Mouse (Mus musculus) Muller cell, postnatal 12 days (primary cell): ENCODE results near the gene Snx21.
A peak's percentile ranks its signal among the peaks of the same experiment; 100 is the strongest.
"Not testable (repeated sequence)": the region's sequence is repeated elsewhere in the genome, so short reads cannot be mapped to it uniquely, and the experiment has no call there.

Source experiments
- DNase-seq: peaks from one replicate; pipeline ENCODE4 v3.0.0-alpha.2; 2015; ENCODE audit errors: inconsistent ontology term

Snx21 gene

GRCm38 (mm10) chr2:164793772-164794171 is 8.1 kb downstream of the Snx21 start:
- no peak for DNase-seq

- peak; percentile 84 for DNase-seq
These were observed 8.7 kb downstream of the Snx21 start for GRCm38 (mm10) chr2:164794293-164794692.

GRCm38 (mm10) chr2:164795868-164796267 is 10.2 kb downstream of the Snx21 start:
- DNase-seq, result no peak

- not testable (repeated sequence) for DNase-seq
These were observed 12.9 kb downstream of the Snx21 start for GRCm38 (mm10) chr2:164798554-164798953.

- no peak for DNase-seq
These were observed 14.8 kb downstream of the Snx21 start for GRCm38 (mm10) chr2:164800252-164801004.

- no peak for DNase-seq
These were observed 17.7 kb downstream of the Snx21 start for GRCm38 (mm10) chr2:164803201-164803920.

GRCm38 (mm10) chr2:164803921-164804313 is 18.3 kb downstream of the Snx21 start:
- no peak for DNase-seq

GRCm38 (mm10) chr2:164804533-164805331 is 19.1 kb downstream of the Snx21 start, which contains the start of the genes Acot8 and Zswim3:
Gene Acot8, minus strand, starts transcription at chr2:164804882.
Gene Zswim3, plus strand, starts transcription at chr2:164805098.
- peak; percentile 97 for DNase-seq

GRCm38 (mm10) chr2:164805332-164805718 is 19.7 kb downstream of the Snx21 start:
- DNase-seq, result no peak

- no peak for DNase-seq
These were observed 21.0 kb downstream of the Snx21 start for GRCm38 (mm10) chr2:164806614-164807013.

- DNase-seq, result no peak
These were observed 27.9 kb downstream of the Snx21 start for GRCm38 (mm10) chr2:164813557-164813956.

GRCm38 (mm10) chr2:164815348-164815747 is 29.7 kb downstream of the Snx21 start:
- DNase-seq, result no peak

- no peak for DNase-seq
These were observed 30.2 kb downstream of the Snx21 start for GRCm38 (mm10) chr2:164815821-164816220.

GRCm38 (mm10) chr2:164817206-164817605 is 31.6 kb downstream of the Snx21 start:
- peak; percentile 26 for DNase-seq

GRCm38 (mm10) chr2:164817703-164818102 is 32.1 kb downstream of the Snx21 start:
- DNase-seq, result no peak

- DNase-seq, result no peak
These were observed 35.4 kb downstream of the Snx21 start for GRCm38 (mm10) chr2:164821060-164821459.

- peak; percentile 99 for DNase-seq
These were observed 37.1 kb downstream of the Snx21 start, which contains the start of gene Zswim1 for GRCm38 (mm10) chr2:164822636-164823165. Gene Zswim1, plus strand, starts transcription at chr2:164822686.

- DNase-seq, result no peak
These were observed 37.6 kb downstream of the Snx21 start for GRCm38 (mm10) chr2:164823181-164823585.

- no peak for DNase-seq
These were observed 38.3 kb downstream of the Snx21 start for GRCm38 (mm10) chr2:164823969-164824368.

GRCm38 (mm10) chr2:164825521-164825920 is 39.9 kb downstream of the Snx21 start:
- DNase-seq, result no peak

GRCm38 (mm10) chr2:164827146-164827850 is 41.7 kb downstream of the Snx21 start:
- DNase-seq, result no peak
